Mouse (Mus musculus) thymus, adult 2 months (tissue): ENCODE measurements around the gene Ccdc85b.

Source experiments
- CTCF ChIP-seq: fragments of 200-500 bp; IDR thresholded peaks from 2 replicates; pipeline ENCODE4 v1.5.1; 2012; ENCODE audit warnings: mild to moderate bottlenecking, control low read depth, low read length, moderate library complexity, borderline replicate concordance; ENCODE audit not compliant: control insufficient read depth, poor library complexity, insufficient read depth; ENCODE audit errors: extremely low read depth
- POLR2A ChIP-seq: fragments of 200-500 bp; IDR thresholded peaks from 2 replicates; pipeline ENCODE4 v1.6.1; 2012; ENCODE audit warnings: mild to moderate bottlenecking, low read length, control low read depth, moderate library complexity; ENCODE audit not compliant: control insufficient read depth, poor library complexity, insufficient read depth; ENCODE audit errors: extremely low read depth

DNA sequence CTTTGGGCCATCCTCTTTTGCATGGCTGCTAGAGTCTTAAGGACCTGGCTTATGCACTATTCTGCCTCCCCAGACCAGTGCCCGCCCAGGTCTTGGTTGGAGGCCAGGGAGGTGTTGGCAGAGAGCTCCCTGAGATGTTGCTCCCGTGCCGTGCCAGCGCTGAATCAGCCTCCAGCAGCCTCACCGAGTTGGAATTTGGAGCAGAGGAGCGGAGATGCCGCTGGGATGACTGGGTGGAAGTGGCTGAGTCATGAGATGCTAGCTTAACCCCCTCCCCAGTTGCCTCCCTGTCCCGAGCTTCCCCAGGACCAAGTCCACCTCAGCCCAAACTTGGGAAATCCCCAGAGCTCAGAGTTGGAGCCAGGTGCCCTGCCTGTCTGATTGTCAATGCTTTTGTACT is 27.9 kb downstream of the Ccdc85b start:
- TF ChIP-seq CTCF (no peak), POLR2A (no peak)
